Mouse (Mus musculus) right cerebral cortex, adult 18-20 months (tissue): ENCODE measurements around the gene Chrnb4.
A peak's percentile ranks its signal among the peaks of the same experiment; 100 is the strongest.

Source experiments
- DNase-seq: peaks from one replicate; pipeline ENCODE4 v3.0.0; 2022; ENCODE audit warnings: mixed read lengths

Chrnb4 gene

DNA sequence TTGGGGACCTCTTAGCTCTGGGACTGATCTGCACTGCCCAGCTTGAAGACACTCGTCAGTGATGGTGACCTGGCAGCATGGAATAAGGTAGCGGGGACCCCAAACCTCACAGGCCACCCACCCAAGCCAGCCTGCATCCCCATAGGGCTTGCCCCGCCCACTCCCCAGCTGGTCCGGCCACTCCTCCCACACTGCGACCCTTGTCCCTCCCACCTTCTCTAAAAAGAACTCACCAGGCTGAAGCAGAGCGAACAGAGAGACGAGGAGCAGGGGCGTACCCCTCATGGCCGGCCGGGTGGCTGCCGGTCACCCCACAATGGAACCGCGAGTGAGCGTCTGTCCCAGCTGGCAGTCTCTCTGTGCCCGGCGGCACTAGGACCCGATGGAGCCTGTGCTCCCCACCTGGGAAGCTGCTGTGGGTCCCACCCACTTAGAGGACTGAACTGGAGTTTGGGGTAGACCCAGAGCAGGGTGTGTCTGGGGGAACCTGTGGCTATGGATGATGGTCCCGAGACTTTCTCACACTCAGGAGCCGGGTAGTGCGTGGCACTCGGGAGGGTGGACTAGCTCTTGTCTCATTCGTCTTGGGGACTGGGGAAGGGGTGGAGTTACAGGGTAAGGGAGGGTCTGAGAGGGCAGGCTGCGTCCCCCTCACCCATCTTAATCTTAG is at the start of gene Chrnb4:
TSS of gene Chrnb4 (minus strand) at position 569 of the 670 bp plus-strand sequence.
- DNase-seq = no peak

DNA sequence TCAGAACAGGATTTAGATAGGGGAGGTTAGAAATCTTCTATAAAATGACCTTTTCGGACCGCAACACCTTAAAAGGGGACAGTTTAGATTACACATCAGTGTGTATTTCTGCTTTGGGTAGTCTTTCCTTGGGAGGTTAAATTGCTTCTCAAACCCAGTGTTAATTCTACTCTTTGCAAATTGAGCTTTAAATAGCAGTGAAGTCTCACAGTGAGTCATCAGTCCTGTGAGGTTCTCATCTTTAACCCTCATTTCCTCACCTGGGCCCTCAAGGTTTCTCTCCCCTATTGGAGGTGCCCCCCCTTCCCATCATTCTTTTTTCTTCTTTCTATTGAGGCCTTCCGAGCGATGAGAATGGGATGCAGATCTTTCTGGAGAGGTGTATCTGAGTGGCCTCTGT is 48.3 kb upstream of the Chrnb4 start:
- DNase-seq = no peak

DNA sequence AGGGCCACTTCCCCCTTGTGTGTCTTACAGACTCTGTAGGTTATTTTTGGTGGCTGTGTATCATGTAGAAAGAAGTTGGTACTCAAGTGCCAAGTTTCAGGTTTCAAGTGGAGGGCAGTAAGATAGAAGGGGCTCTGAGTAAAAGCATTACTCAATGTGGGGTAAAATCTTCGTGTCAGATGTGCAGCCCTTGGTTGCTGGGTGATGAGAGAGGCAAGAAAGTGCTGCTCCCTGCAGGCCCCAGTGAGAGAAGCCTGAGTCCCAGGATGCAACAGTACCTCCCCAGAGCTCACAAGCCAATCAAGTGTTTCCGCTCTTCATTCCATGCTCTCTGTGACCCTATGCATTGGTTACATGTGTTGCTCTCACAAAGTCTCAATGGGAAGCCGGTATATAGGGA is 47.5 kb upstream of the Chrnb4 start:
- DNase-seq = no peak

DNA sequence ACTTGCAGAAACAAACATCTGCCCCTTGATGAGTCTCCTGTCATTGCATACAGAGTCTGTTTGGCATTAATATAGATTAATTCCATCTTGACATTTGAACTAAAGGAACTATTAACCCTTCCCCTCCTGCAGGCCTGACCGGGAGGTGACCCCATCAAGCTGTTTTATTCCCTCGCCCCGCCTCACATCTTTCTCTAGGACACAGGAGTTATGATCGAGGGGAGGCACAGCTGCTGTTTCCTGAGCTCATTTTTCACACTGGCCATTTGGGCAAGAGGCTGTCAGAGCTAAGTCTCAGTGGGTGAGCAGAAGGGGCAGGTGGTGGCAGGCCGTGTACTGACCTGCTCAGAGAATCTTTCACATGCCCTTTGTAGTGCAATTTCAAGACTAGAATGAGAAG is 41.6 kb upstream of the Chrnb4 start:
- DNase-seq = no peak

DNA sequence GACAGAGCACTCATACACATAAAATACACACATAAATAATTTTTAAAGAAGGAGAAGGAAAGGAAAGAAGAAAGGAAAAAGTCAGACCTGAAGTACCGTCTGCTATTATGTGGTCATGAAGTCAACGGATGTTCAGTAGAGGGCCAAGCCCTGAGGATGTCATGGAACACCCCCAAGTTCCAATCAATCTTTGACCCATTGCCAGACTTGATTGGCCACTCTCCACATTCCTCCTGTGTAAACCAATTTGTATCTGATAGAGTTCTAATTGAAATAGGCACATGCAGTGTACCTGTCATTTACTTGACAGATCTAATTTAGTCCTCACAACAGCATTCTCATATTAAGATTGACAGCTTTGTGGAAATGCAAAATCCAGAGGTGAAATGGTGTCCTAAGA is 40.6 kb upstream of the Chrnb4 start:
- DNase-seq = no peak

DNA sequence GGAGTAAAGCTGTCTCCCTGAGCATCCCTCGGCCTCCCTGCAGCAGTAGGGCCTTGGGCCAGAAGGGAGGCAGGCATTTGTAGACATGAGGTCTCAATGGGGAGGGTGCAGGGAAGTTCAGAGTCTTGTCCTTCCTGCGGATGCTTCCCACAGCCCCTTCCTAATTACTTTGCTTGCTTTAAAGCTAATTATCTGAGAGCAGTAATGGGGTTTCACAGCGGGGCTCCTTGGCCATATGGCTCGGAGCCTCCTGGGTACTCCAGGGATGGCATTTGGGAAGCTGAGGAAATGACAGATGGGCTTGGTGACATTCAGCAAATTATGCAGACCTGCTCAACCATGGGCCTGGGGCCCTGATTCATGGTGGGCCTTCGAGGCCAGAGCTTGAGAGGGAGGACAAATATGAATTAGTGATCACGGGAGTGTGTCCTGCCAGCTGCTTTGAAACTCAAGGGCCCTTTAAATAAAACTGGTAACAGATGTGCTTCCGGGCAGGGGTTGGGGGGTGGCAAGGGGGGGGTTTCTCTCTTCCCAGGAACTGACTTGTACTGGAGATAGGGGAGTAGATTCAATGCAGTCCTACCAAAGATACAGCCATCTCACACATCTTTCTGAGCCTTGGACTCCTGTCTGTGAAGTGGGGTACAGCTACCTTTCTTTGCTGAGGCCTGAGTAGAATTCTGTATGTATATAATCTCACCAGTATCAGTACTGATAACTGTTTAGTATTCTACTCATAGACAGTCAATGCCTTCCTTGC is 34.8 kb upstream of the Chrnb4 start:
- DNase-seq = no peak

DNA sequence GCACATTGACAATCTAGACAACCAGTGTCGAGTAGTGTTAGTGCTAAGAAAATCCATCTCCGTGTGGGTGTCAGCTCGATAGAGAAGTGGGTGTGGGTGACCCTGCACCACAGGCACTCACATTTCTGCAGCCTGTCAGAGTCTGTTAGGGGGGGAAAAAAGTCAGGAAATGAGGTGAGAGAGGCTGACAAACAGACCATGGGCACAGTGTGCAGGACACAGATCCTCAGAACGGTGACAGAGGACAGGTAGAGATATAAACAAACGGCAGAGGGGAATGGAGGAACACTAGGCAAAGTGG is 19.3 kb upstream of the Chrnb4 start:
- no peak for DNase-seq

DNA sequence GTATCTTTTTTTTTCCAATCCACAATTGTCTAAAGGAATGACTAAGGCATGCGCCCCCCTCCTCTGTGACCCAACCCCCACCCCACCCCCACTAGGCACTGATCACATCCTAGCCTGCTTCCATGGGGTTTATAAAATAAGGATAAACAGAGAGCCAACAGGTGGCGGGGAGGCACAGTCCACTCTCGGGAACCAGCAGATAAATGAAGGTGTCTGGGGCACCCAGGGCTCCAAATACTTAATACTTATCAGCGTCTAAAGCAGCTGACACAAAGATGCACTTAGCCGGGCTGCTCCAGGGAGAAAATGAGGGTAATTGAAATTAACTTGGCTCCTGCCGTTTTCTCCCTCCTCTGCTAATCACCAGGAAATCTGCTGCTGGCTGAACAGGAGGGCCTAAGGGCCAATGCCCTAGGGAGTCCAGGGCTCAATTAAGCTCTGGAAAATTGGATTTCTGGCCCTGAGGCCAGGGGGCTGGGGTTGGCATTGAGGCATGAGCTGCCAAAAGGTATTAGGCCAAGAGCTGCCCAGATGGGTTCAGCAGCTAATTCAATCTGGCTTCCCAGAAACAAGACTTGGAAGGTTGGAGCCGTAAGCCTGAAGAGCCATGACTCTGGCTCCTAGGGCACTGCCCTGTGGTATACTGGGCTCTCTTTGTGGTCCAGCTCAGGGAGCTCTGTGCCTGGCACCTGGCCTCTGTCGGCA is 18.8 kb upstream of the Chrnb4 start:
- peak; percentile 15 for DNase-seq

DNA sequence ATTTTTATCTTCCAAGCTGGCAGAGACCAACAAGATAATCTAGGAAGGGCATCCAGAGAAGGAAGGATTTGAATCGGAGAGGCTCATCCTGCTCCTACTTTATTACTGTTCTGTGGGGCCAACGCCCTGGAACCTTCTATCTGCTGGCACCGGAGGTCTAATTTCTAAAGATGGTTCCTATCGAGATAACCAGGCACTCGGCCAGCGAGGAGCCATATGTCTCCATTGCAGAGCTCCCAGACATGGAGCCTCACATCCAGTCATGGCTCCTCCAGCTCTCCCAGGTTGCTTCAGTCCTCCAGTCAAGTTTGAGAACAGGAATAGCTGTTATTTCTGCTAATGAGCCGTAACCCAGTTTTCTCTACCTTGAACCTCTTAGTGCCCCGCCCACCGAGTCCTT is 16.7 kb upstream of the Chrnb4 start:
- DNase-seq = no peak

DNA sequence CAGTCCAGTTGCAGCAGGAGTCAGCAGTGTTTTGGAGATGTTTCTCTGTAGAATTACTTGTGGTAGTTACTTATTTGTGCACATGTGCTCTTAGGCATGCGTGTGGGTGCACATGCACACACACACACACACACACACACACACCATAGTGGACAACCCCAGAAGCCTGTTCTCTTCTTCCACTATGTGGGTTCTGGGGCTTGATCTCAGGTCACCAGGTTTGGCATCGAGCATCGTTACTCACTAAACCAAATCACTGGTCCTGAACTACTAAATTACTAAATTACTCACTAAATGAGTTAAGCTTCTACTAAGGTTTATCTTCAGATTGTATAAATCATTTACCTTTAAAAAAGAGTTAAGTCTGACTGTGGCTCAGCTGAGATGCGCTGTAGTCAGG is 9.5 kb upstream of the Chrnb4 start:
- DNase-seq = no peak

DNA sequence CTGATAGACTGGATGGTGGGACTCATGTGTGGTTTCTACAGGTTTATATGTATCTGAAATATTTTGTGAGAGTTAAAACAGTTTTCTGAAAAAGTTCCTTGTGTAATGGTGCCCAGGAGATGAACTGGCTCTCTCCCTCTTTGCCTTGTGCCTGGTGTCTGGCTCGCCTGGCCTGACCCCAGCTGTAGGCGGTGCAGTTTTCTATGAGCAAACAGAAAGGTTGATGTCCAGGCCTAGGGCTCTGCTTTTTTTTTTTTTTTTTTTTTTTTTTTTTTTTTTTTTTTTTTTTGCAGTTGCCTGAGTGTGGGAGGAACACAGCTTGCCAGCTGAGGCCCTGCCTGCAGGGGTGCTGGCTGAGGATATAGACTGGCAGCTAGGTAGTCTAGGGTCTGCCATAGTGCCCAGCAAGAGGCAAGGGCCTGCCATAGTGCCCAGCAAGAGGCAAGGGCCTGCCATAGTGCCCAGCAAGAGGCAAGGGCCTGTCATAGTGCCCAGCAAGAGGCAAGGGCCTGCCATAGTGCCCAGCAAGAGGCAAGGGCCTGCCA is 6.9 kb upstream of the Chrnb4 start:
- DNase-seq = no peak

DNA sequence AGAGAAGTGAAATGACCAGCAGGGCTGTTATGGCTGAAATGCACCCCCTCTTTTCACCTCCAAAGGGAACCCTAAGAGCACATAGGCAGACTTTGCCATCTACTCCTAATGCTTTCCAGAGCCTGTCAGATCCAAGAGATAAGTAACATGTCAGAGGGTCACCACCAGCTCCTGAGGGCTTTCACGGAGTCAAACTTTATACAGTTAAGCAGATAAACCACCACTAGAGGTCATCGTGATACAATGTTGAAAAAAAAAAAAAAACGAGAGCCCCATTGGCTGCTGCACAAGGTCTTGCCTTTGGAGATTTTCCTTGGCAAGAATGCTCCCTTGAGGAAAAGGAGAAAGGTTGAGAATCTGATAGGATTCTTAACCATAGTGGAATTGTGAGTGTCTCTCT is 1.8 kb downstream of the Chrnb4 start:
- no peak for DNase-seq

DNA sequence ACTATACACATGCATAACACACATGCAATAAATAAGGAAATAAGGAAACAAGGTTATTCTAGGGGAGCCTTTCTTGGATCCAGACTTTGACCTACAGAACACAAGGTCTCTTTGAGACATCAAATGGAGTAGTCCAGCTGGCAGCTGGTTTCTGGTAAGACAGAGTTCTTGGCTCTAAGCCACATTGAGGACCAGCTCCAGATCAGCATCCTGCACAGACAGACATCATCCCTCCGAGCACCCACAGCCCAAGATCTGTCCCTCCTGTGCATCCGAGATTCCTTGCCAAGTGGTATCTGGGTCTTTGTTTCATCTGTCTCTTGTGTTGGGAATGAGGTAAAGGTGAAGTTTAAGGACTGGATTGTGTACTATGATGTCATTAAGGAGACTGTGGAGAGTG is 3.6 kb downstream of the Chrnb4 start:
- no peak for DNase-seq

DNA sequence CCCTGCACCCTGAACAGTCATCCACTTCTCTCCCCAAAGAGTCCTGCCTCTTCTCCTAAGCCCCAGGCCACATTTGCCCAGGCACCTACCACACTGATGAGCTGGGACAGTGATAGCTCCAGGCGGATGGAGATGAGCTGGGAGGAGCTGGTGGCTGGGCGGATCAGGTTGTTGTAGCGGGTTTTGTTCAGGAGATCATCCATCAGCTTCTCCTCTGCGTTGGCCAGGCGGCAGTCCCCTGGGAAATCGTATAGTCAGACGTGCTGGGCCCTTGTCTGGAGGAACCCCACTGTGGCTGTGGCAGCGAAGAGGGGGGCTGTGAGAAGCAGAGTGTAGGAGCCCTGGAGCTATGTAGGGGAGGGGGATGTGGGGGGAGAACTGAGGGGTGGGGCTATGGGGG is 4.9 kb downstream of the Chrnb4 start:
- no peak for DNase-seq

DNA sequence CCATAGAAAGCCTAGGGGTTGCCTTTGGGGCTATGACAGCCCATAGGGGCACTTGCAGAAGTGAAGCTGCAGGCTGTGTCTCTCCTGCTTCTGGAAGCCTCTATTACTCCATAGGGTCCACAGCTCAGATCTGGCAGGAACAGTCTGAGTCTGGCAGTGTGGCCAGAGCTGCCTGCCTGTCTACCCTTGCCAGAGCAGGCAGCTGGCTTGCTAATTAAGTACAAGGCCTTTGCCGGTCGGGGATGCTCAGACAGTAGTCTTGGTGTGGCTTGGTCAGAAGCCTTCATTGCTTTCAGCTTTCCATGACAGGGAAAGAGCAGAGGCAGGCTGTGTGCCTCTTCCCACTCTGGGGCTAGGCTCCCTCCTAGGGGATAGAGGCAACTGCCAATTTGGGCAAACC is 7.2 kb downstream of the Chrnb4 start:
- no peak for DNase-seq

DNA sequence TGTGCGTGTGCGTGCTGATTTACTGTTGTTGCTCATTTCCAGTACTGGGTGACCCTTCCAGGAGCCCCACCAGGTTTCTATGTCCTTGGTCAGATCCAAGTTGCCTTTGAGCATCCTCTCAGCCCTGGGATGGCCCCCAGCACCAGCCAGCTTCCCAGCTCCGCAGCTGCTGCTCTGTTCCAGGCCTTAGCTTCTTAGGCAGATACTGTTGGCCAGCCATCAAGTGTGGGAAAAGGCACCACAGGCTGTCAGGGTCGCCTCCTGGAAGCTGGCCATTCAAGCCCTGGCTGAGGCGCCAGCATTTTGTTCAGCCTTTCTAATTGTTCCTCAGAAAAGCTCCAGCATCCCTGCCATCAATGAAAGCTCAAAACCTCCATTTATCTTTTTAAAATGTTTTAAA is 8.6 kb downstream of the Chrnb4 start:
- DNase-seq = no peak

DNA sequence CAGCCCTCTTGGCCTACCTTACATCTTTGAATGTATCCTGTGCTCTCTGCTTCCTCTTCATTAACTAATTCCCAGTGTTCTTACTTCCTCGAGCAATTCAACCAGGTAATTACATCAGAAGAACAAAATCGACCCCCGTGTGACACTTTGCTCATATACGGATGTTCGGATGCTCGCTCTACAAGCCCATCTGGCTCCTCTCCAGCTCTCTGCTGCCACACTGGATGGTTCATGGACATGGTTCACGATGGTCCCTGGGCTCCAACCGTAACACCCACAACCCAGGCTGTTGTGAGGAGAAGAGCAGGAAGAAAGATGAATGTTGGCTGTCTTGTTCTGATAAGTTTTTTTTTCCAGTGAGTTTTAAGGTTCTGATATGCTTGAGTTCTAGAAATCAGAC is 9.6 kb downstream of the Chrnb4 start:
- DNase-seq = no peak

DNA sequence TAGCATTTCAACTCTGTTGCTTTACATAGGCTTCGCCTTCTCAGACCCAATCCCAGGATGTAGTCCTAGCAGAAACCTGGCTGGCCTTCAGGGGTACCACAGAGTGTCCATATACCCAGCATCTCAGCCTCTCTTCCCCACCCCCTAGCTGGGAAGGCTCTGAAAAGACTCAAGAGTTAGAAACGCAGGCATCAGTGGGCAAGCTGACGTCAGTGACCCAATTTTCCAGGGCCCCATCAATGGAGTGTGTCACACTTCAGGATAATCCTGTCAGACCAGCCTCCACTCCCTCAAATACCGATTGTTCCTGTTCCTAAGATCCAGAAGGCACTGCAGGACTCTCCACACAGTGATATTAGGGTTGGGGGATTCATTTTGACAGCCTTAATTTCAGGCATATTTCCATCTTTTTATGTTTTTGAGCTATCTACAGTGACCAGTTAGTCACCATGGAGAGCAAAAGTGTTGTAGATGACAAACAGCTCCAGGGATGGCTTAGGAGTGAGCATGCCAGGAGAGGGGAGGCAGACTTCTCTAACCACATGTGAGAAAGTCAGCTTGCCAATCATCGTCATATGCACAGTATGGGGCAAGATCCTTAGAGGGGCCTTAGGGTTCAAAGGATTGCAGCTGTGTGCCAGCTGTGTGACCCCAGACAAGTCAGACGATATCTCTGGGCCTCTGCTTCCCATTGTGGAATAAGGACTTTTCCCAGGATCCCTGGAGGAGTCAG is 17.0 kb downstream of the Chrnb4 start:
- DNase-seq = peak; percentile 6

DNA sequence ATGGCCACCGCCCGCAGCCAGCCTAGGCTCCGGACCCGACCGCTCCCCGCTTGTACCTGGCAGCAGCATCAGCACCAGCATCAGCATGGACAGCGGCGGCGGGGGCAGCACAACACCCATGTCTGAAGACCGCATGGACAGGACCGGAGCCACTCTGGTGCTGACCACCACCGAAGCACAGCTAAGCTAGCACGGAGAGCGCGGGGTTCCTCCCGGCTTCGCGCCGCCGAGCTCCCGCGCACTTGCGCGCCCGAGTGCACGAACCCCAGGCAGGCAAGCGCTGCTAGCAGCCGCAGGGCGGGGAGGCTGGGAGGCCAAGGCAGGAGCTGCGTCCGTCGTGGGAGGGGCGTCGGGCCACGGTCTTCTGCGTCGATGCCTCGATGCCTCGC is 22.3 kb downstream of the Chrnb4 start, which contains the start of gene Chrna3:
TSS of gene Chrna3 (minus strand) at position 288 of the 389 bp plus-strand sequence.
- no peak for DNase-seq

DNA sequence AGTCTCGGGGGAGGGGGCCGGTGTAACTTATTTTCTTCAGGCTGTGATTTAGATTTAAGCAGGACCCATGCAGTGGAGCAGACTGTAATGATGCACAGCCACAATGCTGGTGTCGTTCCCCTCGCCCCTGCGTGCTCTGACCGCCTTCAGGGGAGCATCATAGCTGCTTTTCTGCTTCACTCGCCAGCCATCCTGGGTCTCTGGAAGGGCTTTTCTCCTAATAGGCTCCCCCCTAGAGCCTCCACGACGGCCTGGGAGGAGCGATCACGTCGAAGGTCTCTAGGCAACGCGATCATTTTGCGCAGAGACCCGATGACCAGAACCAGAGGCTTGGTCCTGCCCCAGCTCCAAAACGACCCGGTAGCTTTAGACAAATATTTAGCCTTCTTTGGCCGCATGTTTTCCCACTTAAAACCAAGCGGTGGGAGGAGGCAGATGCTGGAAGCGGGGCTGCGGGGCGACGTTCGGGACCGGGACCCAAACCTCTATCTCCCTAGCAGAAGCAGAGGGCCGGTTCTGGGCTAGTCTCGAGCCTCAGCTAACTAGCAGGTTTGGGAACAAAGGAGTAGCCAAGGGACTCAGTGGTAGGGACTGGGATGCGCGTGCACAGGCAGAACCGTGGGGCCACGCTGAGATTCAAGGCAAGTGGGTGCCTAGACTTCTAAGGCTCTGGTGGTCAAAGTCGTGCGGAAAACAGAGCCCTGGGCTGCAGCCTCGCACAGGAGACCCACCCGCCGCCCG is 22.9 kb downstream of the Chrnb4 start:
- DNase-seq = no peak

DNA sequence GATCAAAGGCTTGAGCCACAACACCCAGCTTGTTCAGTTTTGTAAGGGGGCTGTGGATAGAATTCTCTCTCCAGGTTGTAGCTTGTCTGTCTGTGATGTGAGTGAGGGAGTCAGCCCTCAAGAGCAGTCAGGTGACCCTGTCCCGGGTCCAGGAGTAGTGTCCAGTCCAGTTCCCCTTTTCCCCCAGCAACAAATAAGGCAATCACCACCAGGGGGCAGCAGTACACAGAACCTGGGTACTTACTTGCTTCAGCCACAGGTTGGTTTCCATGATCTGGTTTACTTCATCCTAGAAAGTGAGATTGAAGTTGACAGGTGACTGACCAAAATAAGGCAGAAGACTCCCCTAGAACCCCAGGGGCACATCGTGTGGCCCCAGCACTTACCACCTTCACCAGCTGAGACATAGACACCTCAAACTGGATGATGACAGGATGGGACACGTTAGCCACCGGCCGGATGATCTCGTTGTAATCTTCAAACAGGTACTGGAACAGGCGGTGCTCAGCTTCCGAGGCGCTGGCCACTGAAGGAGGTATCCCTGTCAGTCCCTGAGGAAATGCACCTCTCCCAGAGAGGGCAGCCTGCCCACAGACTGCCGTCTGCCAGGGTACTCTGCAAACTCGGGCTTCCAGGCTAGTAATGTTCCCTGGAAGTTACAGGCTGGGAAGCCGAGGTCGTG is 24.5 kb downstream of the Chrnb4 start:
- DNase-seq = peak; percentile 58

DNA sequence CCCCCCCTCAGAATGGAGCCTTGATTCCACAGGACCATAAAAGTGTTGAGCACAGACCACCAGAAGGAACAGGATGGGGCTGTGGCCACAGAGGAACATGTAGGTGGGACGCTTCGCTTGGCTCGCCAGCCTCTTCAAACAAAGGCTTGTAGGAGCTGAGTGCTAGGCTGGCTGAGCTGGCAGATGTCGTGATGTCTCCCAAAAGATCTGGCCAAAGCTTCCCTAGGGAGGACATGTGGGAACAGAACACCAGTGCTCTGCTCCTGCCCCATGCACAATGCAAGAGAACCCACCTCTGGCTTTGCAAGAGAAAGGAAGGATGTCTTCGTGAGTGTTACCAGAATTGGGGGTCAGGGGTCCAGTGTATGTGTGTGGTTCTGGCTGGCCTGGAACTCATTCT is 25.3 kb downstream of the Chrnb4 start:
- no peak for DNase-seq
